Mouse (Mus musculus) lung, postnatal 0 days (tissue): ENCODE data around the gene Aldh3b2. TPM values are rescaled to one million over a fixed set of nuclear protein-coding genes. Genes with fewer than 3 reads are reported as not detected.

Experiments
- ATAC-seq: fragments of 200-750 bp; cut with Nextera tagmentation; 2 replicates; pipeline ENCODE4 v1.8.0; 2017; ENCODE audit warnings: moderate library complexity
- DNase-seq: peaks from one replicate; pipeline ENCODE4 v3.0.0-alpha.2; 2016; ENCODE audit warnings: low spot score
- H3K27ac ChIP-seq: fragments of 300-500 bp; sonication (generic); 2 replicates; pipeline ENCODE4 v1.5.1; 2014; ENCODE audit warnings: antibody characterized with exemption, mild to moderate bottlenecking, low read length, mixed read lengths
- H3K27me3 ChIP-seq: fragments of 300-500 bp; sonication (generic); replicated peaks from 2 replicates; pipeline ENCODE4 v1.6.1; 2014; ENCODE audit warnings: low read length, mixed read lengths; ENCODE audit not compliant: insufficient read depth
- H3K36me3 ChIP-seq: fragments of 300-500 bp; sonication (generic); 2 replicates; pipeline ENCODE4 v1.6.1; 2014; ENCODE audit warnings: low read length, mixed read lengths; ENCODE audit not compliant: insufficient read depth
- H3K4me1 ChIP-seq: fragments of 300-500 bp; sonication (generic); 2 replicates; pipeline ENCODE4 v1.6.1; 2014; ENCODE audit warnings: antibody characterized with exemption, low read depth, low read length, mixed read lengths; ENCODE audit not compliant: insufficient read depth
- H3K4me2 ChIP-seq: fragments of 300-500 bp; sonication (generic); replicated peaks from 2 replicates; pipeline ENCODE4 v1.6.1; 2014; ENCODE audit warnings: low read depth, mild to moderate bottlenecking, low read length, moderate library complexity, mixed read lengths
- H3K4me3 ChIP-seq: fragments of 300-500 bp; sonication (generic); 2 replicates; pipeline ENCODE4 v1.5.1; 2014; ENCODE audit warnings: low read depth, low read length
- H3K9ac ChIP-seq: fragments of 300-500 bp; sonication (generic); replicated peaks from 2 replicates; pipeline ENCODE4 v1.6.1; 2014; ENCODE audit warnings: low read depth, mild to moderate bottlenecking
- H3K9me3 ChIP-seq: fragments of 300-500 bp; sonication (generic); 2 replicates; pipeline ENCODE4 v1.6.1; 2016; ENCODE audit warnings: low read length, mixed read lengths
- CTCF ChIP-seq: IDR thresholded peaks from 2 replicates; pipeline ENCODE4 v1.5.1; 2016; ENCODE audit warnings: antibody characterized with exemption, mild to moderate bottlenecking
- EP300 ChIP-seq: IDR thresholded peaks from 2 replicates; pipeline ENCODE4 v1.6.1; 2016; ENCODE audit warnings: antibody characterized with exemption, mild to moderate bottlenecking, control low read depth
- WGBS: fragments of 180-500 bp; shearing (Covaris S2); extraction: QIAGEN DNeasy Blood & Tissue Kit; methylation state at CpG from one replicate; pipeline ENCODE4 v1.1.7; 2014; 5-methylcytosine and 5-hydroxymethylcytosine counted together
- polyA plus RNA-seq: library from polyadenylated mRNA; unstranded; fragments of >200 nt; fragmentation: Nextera tagmentation; extraction: Ambion mirVana; gene quantifications from 2 replicates; pipeline ENCODE4 v1.2.1, GENCODE M21; 2015

Aldh3b2 gene
- polyA plus RNA-seq, 1 experiment from 2014 or later: 0.47 TPM

DNA sequence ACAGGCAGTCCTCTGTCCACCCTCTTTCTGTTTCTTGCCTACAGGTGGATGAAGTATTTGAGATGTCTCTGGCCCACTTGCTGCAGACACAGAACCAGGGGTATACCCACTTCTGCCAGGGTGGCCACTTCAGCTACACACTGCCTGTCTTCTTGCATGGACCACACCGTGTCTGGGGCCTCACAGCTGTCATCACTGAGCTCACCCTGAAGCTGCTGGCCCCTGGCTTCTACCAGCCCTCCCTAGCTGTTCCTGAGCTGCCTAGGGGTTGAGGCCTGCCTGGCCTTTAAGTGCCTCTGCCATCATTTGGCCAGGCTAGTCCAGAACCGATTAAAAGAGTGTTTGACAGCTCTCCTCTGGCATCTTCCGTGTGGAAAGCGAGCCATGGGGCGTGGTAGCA, 29.6 kb downstream of the Aldh3b2 start:
- Histone ChIP-seq H3K4me3 (no peak overlapping the region), H3K9ac (no peak overlapping the region), H3K4me1 (peaks cover 5% of the 10 kb centered on the region; the same call in 1 of the 2 replicates), H3K27me3 (no peaks in the 10 kb centered on the region), H3K4me2 (no peak overlapping the region), H3K36me3 (peaks cover 5% of the 10 kb centered on the region; the same call in 1 of the 2 replicates), H3K27ac (no peak overlapping the region), H3K9me3 (no peaks in the 10 kb centered on the region)
- no peak for ATAC-seq
- DNase-seq: no peak
- TF ChIP-seq CTCF: no peak
- no peak for TF ChIP-seq EP300
- WGBS: 82% methylated on average over 5 of the region's 5 CpGs

DNA sequence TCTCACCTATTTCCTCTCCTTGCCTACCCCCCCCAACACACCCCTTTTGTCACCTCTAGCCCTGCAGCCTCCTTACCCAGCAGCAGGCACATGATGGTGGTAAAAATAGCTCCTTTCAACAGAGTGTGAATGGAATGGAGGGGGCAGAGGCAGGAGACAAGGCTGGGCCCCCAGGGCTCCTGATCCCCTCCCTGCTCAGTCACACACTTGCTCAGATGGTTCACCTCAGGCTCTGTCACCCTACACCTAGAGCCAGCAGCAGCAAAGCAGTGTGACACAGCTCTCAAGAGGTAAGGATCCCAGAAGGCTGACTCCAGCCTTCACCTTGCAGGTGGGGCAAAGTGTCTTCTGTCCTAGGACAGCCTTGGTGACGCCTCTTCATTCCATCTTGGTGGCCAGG, 31.0 kb downstream of the Aldh3b2 start, which contains the start of gene Doc2g:
Gene Doc2g, plus strand, starts transcription at position 202 of the 400 bp plus-strand sequence.
- TF ChIP-seq CTCF: no peak
- no peak for TF ChIP-seq EP300
- Histone ChIP-seq H3K4me3 (no peak within 1 kb of the TSS), H3K9me3 (no peaks in the 10 kb centered on the region), H3K27me3 (no peaks in the 10 kb centered on the region), H3K4me1 (peaks cover 5% of the 10 kb centered on the region; the same call in 1 of the 2 replicates), H3K27ac (no peak within 1 kb of the TSS), H3K36me3 (peaks cover 5% of the 10 kb centered on the region; the same call in 1 of the 2 replicates), H3K4me2 (no peak within 1 kb of the TSS), H3K9ac (no peak within 1 kb of the TSS)
- WGBS: 80% methylated on average over 1 of the region's 1 CpGs
- no peak for DNase-seq
- ATAC-seq: no peak

DNA sequence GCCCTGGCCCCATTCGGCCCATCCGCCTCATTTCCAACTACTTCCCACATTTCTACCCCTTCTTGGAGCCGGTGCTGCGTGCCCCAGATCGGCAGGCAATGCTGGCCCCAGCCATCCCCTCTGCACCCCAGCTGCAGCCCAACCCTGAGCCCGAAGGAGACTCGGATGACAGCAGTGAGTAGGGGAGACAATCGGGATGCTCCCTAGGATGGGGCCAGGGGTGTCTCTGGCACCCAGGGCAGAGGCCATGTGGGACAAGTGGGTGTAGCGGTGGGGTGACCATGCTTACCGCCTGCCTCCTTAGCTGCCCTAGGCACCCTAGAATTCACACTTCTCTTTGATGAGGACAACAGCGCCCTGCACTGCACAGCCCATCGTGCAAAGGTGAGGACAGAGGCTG, 31.5 kb downstream of the Aldh3b2 start:
- Histone ChIP-seq H3K4me2 (no peak overlapping the region), H3K4me1 (peaks cover 5% of the 10 kb centered on the region; the same call in 1 of the 2 replicates), H3K27ac (no peak overlapping the region), H3K27me3 (no peaks in the 10 kb centered on the region), H3K4me3 (no peak overlapping the region), H3K9me3 (no peaks in the 10 kb centered on the region), H3K9ac (no peak overlapping the region), H3K36me3 (peaks cover 10% of the 10 kb centered on the region)
- 73% methylated on average over 12 of the region's 12 CpGs for WGBS
- TF ChIP-seq CTCF: no peak
- TF ChIP-seq EP300: no peak
- DNase-seq: no peak
- no peak for ATAC-seq

DNA sequence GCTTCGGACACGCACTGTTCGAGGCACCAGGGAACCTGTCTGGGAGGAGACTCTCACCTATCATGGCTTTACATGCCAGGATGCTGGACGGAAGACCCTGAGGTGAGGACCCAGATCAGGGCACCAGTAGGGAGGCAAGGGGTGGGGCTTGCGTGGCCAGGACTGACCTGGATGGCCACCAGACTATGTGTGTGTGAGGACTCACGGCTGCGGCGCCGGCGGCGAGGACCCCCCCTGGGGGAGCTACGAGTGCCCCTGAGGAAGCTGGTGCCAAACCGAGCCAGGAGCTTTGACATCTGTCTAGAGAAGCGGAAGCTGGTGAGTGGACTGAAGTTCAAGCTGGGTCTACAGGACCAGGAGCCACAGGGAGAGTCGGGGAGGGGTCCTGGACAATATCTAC, 32.2 kb downstream of the Aldh3b2 start:
- peaks cover 17% of the 10 kb centered on the region for H3K36me3 ChIP-seq
- peaks cover 5% of the 10 kb centered on the region; the same call in 1 of the 2 replicates for H3K4me1 ChIP-seq
- H3K4me2 ChIP-seq: no peak overlapping the region
- H3K27ac ChIP-seq: no peak overlapping the region
- ATAC-seq (no peak), DNase-seq (no peak)
- TF ChIP-seq EP300: no peak
- no peak for TF ChIP-seq CTCF
- H3K9ac ChIP-seq: no peak overlapping the region
- no peak overlapping the region for H3K4me3 ChIP-seq
- no peaks in the 10 kb centered on the region for H3K27me3 ChIP-seq
- 79% methylated on average over 15 of the region's 15 CpGs for WGBS
- no peaks in the 10 kb centered on the region for H3K9me3 ChIP-seq

DNA sequence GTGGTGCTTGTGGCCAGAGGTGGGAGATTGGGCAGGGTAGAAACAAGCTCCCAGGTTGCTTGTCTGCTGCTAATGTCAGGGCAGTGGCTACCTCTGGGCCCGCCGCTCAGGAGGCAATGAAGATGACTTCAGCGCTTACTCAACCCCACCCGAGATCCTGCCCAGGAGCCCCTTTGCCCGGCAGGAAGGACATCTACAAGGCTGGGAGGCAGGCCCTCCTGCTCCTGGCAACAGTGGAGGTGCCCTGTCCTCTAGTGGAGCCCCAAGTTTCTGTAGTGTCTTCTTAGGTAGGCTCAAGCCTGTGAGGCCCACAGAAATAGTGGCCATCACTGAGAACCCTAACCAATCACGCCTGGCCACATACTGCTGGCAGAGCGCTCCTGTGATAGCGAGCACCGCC, 33.0 kb downstream of the Aldh3b2 start:
- H3K36me3 ChIP-seq: peaks cover 23% of the 10 kb centered on the region
- TF ChIP-seq EP300 (no peak), CTCF (no peak)
- no peak overlapping the region for H3K4me3 ChIP-seq
- WGBS: 79% methylated on average over 9 of the region's 9 CpGs
- ATAC-seq: no peak
- DNase-seq: no peak
- H3K27ac ChIP-seq: no peak overlapping the region
- no peak overlapping the region for H3K4me2 ChIP-seq
- H3K27me3 ChIP-seq: no peaks in the 10 kb centered on the region
- peaks cover 5% of the 10 kb centered on the region; the same call in 1 of the 2 replicates for H3K4me1 ChIP-seq
- H3K9me3 ChIP-seq: no peaks in the 10 kb centered on the region
- H3K9ac ChIP-seq: no peak overlapping the region

DNA sequence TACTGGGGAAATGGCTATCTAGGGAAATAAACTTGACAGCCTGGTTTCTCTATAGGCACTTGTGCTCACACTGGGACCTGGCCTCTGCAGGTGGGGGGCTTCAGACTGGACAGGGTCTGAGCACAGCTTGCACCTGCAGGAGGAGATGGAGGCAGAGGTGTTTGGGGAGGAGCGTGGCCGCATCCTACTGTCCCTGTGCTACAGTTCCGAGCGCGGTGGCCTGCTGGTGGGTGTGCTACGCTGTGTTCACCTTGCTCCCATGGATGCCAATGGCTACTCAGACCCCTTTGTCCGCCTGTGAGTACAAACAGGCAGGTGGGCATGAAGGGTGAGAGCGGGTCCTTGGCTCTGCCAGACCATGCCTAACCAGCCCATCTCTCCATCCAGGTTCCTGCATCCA, 33.8 kb downstream of the Aldh3b2 start:
- Histone ChIP-seq H3K4me3 (no peak overlapping the region), H3K9me3 (no peaks in the 10 kb centered on the region), H3K27me3 (no peaks in the 10 kb centered on the region), H3K27ac (no peak overlapping the region), H3K9ac (no peak overlapping the region), H3K4me2 (no peak overlapping the region), H3K4me1 (peaks cover 3% of the 10 kb centered on the region; the same call in 1 of the 2 replicates), H3K36me3 (peaks cover 27% of the 10 kb centered on the region)
- DNase-seq (no peak), ATAC-seq (no peak)
- TF ChIP-seq EP300: no peak
- no peak for TF ChIP-seq CTCF
- 93% methylated on average over 8 of the region's 8 CpGs for WGBS

DNA sequence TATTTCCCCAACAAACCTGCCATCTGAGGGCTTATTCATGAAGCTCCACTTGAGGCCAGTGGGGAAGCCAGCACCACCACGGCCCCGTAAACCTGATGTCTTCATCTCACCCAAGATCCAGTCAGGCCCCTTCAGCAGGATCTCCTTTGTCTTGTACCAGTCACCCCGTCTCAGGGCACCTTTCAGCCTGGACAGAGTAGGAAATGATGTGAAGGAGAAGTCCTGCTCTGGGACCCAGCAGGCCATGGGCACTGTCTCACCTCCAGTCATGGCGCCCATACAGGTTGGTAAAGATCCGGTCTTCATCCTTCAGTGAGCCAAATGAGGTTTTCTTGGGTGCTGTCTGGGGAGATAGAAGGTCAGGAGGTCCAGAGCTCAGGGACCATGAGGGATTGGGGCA, 39.0 kb downstream of the Aldh3b2 start:
- H3K27me3 ChIP-seq: no peaks in the 10 kb centered on the region
- no peak overlapping the region for H3K9ac ChIP-seq
- no peak for ATAC-seq
- no peak for TF ChIP-seq EP300
- no peak for TF ChIP-seq CTCF
- peaks cover 23% of the 10 kb centered on the region for H3K36me3 ChIP-seq
- DNase-seq: no peak
- WGBS: 91% methylated on average over 5 of the region's 5 CpGs
- no peak overlapping the region for H3K4me2 ChIP-seq
- no peak overlapping the region for H3K4me3 ChIP-seq
- peaks cover 5% of the 10 kb centered on the region; the same call in 1 of the 2 replicates for H3K4me1 ChIP-seq
- H3K27ac ChIP-seq: no peak overlapping the region
- no peaks in the 10 kb centered on the region for H3K9me3 ChIP-seq
